Mouse (Mus musculus) E14TG2a.4 (cell line): Measurements from ENCODE around the gene Galnt18.

ENCODE experiments used
- H3K27me3 ChIP-seq: 2 replicates; pipeline ENCODE4 v1.6.1; 2014; ENCODE audit warnings: low read length, control low read depth; ENCODE audit not compliant: insufficient read depth
- H3K36me3 ChIP-seq: 2 replicates; pipeline ENCODE4 v1.6.1; 2014; ENCODE audit warnings: low read length, control low read depth; ENCODE audit not compliant: insufficient read depth
- H3K4me1 ChIP-seq: replicated peaks from 2 replicates; pipeline ENCODE4 v1.6.1; 2014; ENCODE audit warnings: low read depth, low read length, control low read depth
- H3K4me3 ChIP-seq: replicated peaks from 2 replicates; pipeline ENCODE4 v1.5.1; 2014; ENCODE audit warnings: mild to moderate bottlenecking, low read length
- H3K9me3 ChIP-seq: 2 replicates; pipeline ENCODE4 v1.6.1; 2014; ENCODE audit warnings: low read length, control low read depth
- CTCF ChIP-seq: conservative IDR thresholded peaks from 2 replicates; pipeline ENCODE4 v1.5.1; 2014; ENCODE audit warnings: low read length
- NANOG ChIP-seq: IDR thresholded peaks from 2 replicates; pipeline ENCODE4 v1.6.1; 2014; ENCODE audit warnings: borderline replicate concordance, low read length, mixed read lengths
- POU5F1 ChIP-seq: IDR thresholded peaks from 2 replicates; pipeline ENCODE4 v1.6.1; 2014; ENCODE audit warnings: low read length, borderline replicate concordance

Gene Galnt18

DNA sequence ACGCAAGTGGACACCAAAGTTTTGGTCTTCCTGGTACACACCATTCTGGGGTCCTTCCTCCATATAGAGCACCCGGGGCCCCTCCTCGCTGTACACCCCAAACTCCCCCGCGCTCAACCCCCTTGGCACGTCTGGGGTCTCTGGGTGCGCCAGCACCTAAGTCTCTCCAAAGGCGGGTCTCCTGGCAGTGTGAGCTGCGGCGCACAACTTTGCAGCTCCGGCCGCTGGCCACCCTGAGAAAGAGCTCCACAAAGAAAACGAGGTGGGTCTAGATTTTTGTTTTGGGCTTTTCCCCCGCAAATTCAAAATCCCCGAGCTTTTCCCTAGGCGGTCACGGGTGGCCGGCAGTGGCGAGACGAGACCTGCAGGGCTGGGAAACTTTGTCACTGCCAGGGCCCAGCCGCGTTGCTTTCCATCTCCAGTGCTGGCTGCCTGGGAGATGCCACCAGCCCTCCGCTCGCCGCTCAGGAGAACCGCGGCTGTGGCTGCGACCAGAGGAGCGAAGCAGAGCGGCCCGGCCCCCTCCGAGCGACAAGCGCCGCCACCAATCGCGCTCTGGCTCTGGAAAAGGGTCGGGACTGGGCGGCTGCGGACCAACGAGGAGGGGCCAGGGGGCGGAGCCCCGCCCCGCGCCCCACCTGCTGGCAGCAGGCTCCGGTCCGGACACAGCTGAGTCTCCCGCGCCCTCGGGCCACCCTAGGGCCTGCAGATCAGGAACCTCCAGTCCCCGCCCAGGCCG, at the start of gene Galnt18:
Gene Galnt18 (minus strand): TSS at position 474 of the 739 bp plus-strand sequence.
- TF ChIP-seq POU5F1 (no peak), NANOG (no peak), CTCF (no peak)
- Histone ChIP-seq H3K9me3 (no peaks in the 10 kb centered on the region), H3K36me3 (no peaks in the 10 kb centered on the region), H3K4me3 (peak within 1 kb of the TSS; percentile 79), H3K27me3 (peaks cover 59% of the 10 kb centered on the region), H3K4me1 (peaks cover 8% of the 10 kb centered on the region)

DNA sequence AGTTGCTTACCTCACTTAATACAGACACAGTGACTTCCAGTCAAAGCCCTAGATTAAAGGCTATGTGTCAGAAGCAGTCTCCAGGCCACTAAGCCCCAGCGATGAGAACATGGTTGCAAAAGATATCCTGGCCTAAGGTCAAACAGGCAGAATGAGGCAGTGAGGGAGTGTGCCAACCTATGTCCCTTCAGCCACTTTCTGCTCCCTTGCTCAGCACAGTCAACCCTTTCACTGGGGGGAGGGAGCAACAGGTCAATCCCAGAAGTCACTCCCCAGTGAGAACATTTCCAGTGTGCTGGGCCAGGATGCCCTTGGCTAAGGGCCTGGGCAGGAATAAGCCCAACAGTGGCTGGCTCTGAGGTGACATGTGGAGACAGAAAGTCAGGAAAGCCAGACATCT, 47.6 kb upstream of the Galnt18 start:
- no peaks in the 10 kb centered on the region for H3K36me3 ChIP-seq
- H3K27me3 ChIP-seq = no peaks in the 10 kb centered on the region
- H3K9me3 ChIP-seq = 0 out of 2 replicates have a peak, but pooled peaks cover 2% of the 10 kb centered on the region
- H3K4me1 ChIP-seq = peaks cover 20% of the 10 kb centered on the region
- H3K4me3 ChIP-seq = no peak overlapping the region
- TF ChIP-seq CTCF (no peak), NANOG (no peak), POU5F1 (no peak)

DNA sequence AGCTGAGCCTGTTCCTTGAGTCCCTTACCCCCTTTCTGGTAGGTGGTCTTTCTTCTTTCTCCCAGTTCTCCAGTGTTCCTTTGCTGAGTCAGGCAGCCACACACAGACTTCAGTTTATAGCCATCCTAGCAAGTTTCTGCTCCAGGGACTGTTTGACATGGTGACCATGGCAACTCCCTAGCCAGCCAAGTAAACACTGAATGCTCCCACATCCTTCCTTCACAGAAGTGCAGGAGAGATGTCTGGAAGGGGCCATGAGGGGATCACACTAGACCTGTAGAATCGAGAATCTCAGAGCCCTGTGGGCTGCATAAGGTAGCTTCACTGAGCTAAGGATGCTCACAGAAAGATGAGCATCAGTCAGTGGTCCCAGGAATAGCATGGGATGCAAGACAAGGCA, 33.3 kb upstream of the Galnt18 start:
- Histone ChIP-seq H3K9me3 (no peaks in the 10 kb centered on the region), H3K4me3 (no peak overlapping the region), H3K27me3 (no peaks in the 10 kb centered on the region), H3K4me1 (no peaks in the 10 kb centered on the region), H3K36me3 (no peaks in the 10 kb centered on the region)
- TF ChIP-seq CTCF = no peak
- no peak for TF ChIP-seq NANOG
- TF ChIP-seq POU5F1 = no peak

DNA sequence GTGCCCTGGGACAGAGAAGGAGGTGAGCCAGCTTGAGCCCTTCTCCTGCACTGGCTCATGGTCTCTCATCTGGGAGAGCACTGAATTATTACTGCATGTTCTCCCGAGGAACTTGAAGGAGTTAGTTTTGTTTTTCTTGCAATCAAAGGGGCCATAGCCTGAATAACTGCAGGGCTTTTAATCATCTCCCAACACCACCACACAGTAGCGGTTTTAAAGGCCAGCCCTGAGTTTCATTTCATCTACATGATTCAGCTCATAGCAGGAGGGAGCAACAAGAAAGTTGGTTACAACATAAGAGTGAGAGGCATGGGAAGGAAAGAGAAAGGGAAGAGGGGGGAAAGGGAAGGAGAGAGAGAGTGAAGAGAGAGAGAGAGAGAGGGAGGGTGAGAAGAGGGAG, 31.3 kb upstream of the Galnt18 start:
- no peaks in the 10 kb centered on the region for H3K9me3 ChIP-seq
- H3K27me3 ChIP-seq = no peaks in the 10 kb centered on the region
- TF ChIP-seq CTCF (no peak), POU5F1 (no peak), NANOG (no peak)
- H3K36me3 ChIP-seq = no peaks in the 10 kb centered on the region
- H3K4me1 ChIP-seq = no peaks in the 10 kb centered on the region
- H3K4me3 ChIP-seq = no peak overlapping the region

DNA sequence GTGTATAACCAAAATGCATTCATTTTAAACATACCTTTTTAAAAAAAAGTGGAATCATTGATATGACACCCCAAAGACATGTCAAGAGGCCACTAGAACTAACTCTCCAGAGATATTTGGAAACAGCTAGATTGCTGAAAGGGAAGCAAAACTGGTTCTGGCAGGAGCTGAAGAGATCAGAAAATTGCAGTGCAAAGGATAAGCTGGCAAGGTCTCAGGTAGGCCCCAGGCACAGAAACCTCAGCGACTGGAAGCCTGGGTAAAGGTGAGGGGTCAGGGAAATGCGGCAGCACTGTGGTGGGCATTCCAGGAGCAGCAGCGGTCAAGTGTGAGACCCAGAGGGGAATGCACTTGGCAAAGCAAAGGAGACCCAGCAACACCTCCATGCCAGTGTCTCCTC, 30.0 kb upstream of the Galnt18 start:
- no peaks in the 10 kb centered on the region for H3K36me3 ChIP-seq
- TF ChIP-seq POU5F1 (no peak), NANOG (no peak), CTCF (no peak)

DNA sequence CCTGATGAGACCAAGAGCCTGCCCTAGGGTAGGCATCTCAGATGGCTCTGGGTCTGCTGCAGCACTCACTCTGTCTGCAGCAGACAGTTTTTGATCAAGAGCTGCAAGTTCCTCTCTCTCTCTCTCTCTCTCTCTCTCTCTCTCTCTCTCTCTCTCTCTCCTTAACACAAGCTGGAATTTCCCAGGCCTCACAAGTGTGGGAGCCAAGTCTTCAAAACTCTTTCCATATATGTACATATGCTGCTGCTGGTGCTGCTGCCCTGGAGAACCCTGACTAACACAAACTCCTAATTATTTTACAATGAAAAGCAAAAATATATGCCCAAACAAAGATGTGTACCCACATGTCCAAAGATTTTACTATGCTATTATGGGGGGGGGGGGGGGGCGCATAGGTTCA, 26.3 kb upstream of the Galnt18 start:
- Histone ChIP-seq H3K36me3 (no peaks in the 10 kb centered on the region), H3K4me3 (no peak overlapping the region), H3K9me3 (no peaks in the 10 kb centered on the region), H3K4me1 (no peaks in the 10 kb centered on the region), H3K27me3 (no peaks in the 10 kb centered on the region)
- TF ChIP-seq POU5F1 (no peak), NANOG (no peak), CTCF (no peak)

More for the DNA sequence above, 30.0 kb upstream of the Galnt18 start:
- Histone ChIP-seq H3K4me3 (no peak overlapping the region), H3K9me3 (no peaks in the 10 kb centered on the region), H3K4me1 (no peaks in the 10 kb centered on the region), H3K27me3 (no peaks in the 10 kb centered on the region)

DNA sequence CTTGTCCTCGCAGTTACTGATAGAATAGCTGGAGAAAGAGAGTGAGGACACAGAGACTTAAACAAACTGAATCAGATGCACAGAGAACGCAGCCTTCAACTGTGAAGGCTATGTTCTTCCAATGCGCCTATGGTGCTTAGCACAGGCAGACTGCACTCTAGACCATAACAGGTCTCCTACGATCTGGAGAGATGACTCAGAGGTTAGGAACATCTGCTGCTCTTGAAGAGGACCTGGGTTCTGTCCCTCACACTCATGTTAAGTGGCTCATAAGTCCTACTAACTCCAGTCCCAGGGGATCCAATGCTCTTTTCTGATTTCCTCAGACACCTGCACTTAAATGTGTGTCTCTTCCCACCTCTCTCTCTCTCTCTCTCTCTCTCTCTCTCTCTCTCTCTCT, 24.9 kb upstream of the Galnt18 start:
- no peaks in the 10 kb centered on the region for H3K27me3 ChIP-seq
- TF ChIP-seq NANOG (no peak), POU5F1 (no peak), CTCF (no peak)
- no peaks in the 10 kb centered on the region for H3K9me3 ChIP-seq
- no peaks in the 10 kb centered on the region for H3K4me1 ChIP-seq
- H3K36me3 ChIP-seq = no peaks in the 10 kb centered on the region
- H3K4me3 ChIP-seq = no peak overlapping the region

DNA sequence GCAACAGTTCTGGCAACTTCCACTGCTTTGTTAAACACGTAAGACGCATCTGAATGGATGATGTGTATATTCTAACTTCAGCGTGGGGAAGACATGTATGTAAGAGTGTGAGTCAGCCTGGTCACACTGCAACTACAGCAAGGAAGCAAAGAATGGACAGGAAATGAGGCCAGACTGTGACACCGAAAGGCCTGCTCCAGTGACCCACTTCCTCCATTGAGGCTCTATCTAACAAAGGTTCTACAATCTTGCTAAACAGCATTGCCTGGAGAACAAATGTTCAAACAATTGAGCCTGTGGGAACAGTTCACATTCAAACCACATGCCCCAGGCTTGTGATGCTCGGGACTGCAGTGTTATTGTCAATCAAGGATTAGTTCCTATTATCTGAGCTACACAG, 21.0 kb upstream of the Galnt18 start:
- no peaks in the 10 kb centered on the region for H3K4me1 ChIP-seq
- no peak overlapping the region for H3K4me3 ChIP-seq
- no peak for TF ChIP-seq CTCF
- no peak for TF ChIP-seq POU5F1
- TF ChIP-seq NANOG = no peak
- no peaks in the 10 kb centered on the region for H3K9me3 ChIP-seq
- no peaks in the 10 kb centered on the region for H3K27me3 ChIP-seq
- H3K36me3 ChIP-seq = no peaks in the 10 kb centered on the region

DNA sequence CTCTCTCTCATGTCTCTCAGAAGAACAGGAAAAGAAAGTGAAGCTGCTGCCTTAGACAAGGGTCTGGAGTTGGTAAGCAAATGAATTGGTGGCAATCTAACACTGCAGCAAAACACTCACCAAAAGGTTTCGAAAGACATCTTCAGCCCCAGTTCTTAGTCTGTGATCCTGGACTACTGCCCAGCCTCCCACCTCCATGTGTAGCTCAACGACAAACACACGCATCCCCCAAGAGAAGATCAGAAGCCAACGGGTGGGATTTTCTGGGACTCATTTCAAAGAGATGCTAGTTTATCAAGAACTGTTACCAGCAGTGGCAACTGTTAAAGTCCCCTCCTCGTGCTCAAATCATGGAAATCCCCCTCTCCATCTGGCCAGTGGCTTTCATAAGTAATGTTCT, 20.3 kb upstream of the Galnt18 start:
- Histone ChIP-seq H3K9me3 (no peaks in the 10 kb centered on the region), H3K36me3 (no peaks in the 10 kb centered on the region), H3K4me3 (no peak overlapping the region), H3K4me1 (no peaks in the 10 kb centered on the region), H3K27me3 (no peaks in the 10 kb centered on the region)
- TF ChIP-seq CTCF (no peak), POU5F1 (no peak), NANOG (no peak)
